Comparison of ENCODE assay signal across 12 mouse cellular contexts in the genomic region with DNA sequence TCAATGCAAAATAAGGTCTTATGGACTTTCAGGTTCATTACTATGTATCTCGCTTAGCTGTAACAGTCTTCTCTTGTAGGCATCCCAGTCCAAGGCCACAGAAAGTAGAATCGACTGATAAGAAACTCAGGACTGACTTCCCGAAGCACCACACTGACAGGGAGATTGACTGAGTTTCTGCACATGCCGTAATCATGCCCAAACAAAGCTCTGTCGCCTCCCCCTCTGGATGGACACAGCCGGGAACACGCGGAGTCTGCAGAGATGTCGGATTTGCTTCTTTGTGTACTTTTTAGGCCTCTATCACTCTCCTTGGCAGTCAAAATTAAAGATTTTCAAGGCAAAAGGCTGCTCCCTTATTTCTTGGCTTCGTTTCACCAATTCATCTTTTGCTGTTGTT. TPM values are rescaled to one million over a fixed set of nuclear protein-coding genes. Genes with fewer than 3 reads are reported as not detected.
DNase-seq lines count a peak whose midpoint lies in the region; ATAC-seq lines count a peak whose summit lies in the region.
"Had no signal": no experiment of that assay in that cellular context is flagged by ENCODE, and none has a peak within 500 bp of the region (broad histone marks: within the 10 kb centered on the region; RNA-seq: fewer than 3 reads in every experiment).

No protein-coding gene starts in this region.

- peak; percentile 34; the same call in 1 of the 2 replicates for ATAC-seq in intestine, embryonic 15.5 days
- no peak for ATAC-seq in intestine, embryonic 16.5 days
- no peak for ATAC-seq in embryonic facial prominence, embryonic 15.5 days (ENCODE audit: insufficient number of reproducible peaks, low FRiP score, low TSS enrichment, low read depth)
- ATAC-seq in limb, embryonic 15.5 days (ENCODE audit: insufficient number of reproducible peaks, low FRiP score, low TSS enrichment, low read depth) = no peak
- ATAC-seq: activated CD4-positive, CD25-positive, alpha-beta regulatory T cell, adult 4 months; intestine, postnatal 0 days had no signal

- no peak overlapping the region for H3K9ac ChIP-seq in intestine, embryonic 15.5 days
- no peak overlapping the region for H3K9ac ChIP-seq in intestine, embryonic 16.5 days (ENCODE audit: low read depth, low read length)
- no peak overlapping the region for H3K9ac ChIP-seq in embryonic facial prominence, embryonic 15.5 days
- no peak overlapping the region for H3K9ac ChIP-seq in limb, embryonic 15.5 days
- H3K9ac ChIP-seq: neural tube, embryonic 12.5 days had no signal

- intact Hi-C loops in left cerebral cortex, postnatal 10 days (cut with DNase I) = no loop called here

- H3K4me2 ChIP-seq in intestine, embryonic 15.5 days (replicated peaks) = no peak overlapping the region
- no peak overlapping the region for H3K4me2 ChIP-seq in intestine, embryonic 16.5 days (ENCODE audit: low read depth, low read length)
- no peak overlapping the region for H3K4me2 ChIP-seq in embryonic facial prominence, embryonic 15.5 days (replicated peaks)
- H3K4me2 ChIP-seq in limb, embryonic 15.5 days = no peak overlapping the region
- H3K4me2 ChIP-seq: neural tube, embryonic 12.5 days had no signal

- no peaks in the 10 kb centered on the region for H3K36me3 ChIP-seq in intestine, embryonic 15.5 days
- no peaks in the 10 kb centered on the region for H3K36me3 ChIP-seq in intestine, embryonic 16.5 days (ENCODE audit: control insufficient read depth, insufficient read depth, low read length)
- H3K36me3 ChIP-seq in embryonic facial prominence, embryonic 15.5 days = no peaks in the 10 kb centered on the region
- H3K36me3 ChIP-seq in limb, embryonic 15.5 days = no peaks in the 10 kb centered on the region

- H3K4me3 ChIP-seq in intestine, embryonic 15.5 days (replicated peaks) = no peak overlapping the region
- no peak overlapping the region for H3K4me3 ChIP-seq in intestine, embryonic 16.5 days (ENCODE audit: low read length)
- no peak overlapping the region for H3K4me3 ChIP-seq in embryonic facial prominence, embryonic 15.5 days (replicated peaks)
- H3K4me3 ChIP-seq in limb, embryonic 15.5 days = no peak overlapping the region
- H3K4me3 ChIP-seq: neural tube, embryonic 12.5 days had no signal

- no peak overlapping the region for H3K27ac ChIP-seq in intestine, embryonic 15.5 days
- no peak overlapping the region for H3K27ac ChIP-seq in intestine, embryonic 16.5 days (ENCODE audit: low read length)
- peak overlapping the region; percentile 44 for H3K27ac ChIP-seq in embryonic facial prominence, embryonic 15.5 days (replicated peaks)
- peak overlapping the region; percentile 79 for H3K27ac ChIP-seq in limb, embryonic 15.5 days
- H3K27ac ChIP-seq: neural tube, embryonic 12.5 days had no signal

- H3K4me1 ChIP-seq in intestine, embryonic 15.5 days (replicated peaks) = no peaks in the 10 kb centered on the region
- H3K4me1 ChIP-seq in intestine, embryonic 16.5 days (ENCODE audit: control insufficient read depth, insufficient read depth, low read length) = no peaks in the 10 kb centered on the region
- H3K4me1 ChIP-seq in embryonic facial prominence, embryonic 15.5 days = no peaks in the 10 kb centered on the region
- no peaks in the 10 kb centered on the region for H3K4me1 ChIP-seq in limb, embryonic 15.5 days
- H3K4me1 ChIP-seq: neural tube, embryonic 12.5 days had no signal

- peak; percentile 32 for DNase-seq in adrenal gland, postnatal 10 days
- no peak for DNase-seq in left cerebral cortex, postnatal 10 days (ENCODE audit: extremely low spot score in 1 of 2, low spot score in 2 of 2)
- no peak for DNase-seq in layer of hippocampus, postnatal 25 days (ENCODE audit: extremely low spot score in 1 of 2, low spot score in 1 of 2)
- no peak for DNase-seq in kidney, adult 8-10 months
- DNase-seq: cerebellum, adult 18-20 months had no signal

- H3K27me3 ChIP-seq in intestine, embryonic 15.5 days (replicated peaks) = no peaks in the 10 kb centered on the region
- H3K27me3 ChIP-seq in intestine, embryonic 16.5 days (replicated peaks; ENCODE audit: control insufficient read depth, insufficient read depth, low read length) = no peaks in the 10 kb centered on the region
- H3K27me3 ChIP-seq in embryonic facial prominence, embryonic 15.5 days = no peaks in the 10 kb centered on the region
- no peaks in the 10 kb centered on the region for H3K27me3 ChIP-seq in limb, embryonic 15.5 days
- H3K27me3 ChIP-seq: neural tube, embryonic 12.5 days had no signal

- 64% methylated on average over 10 of the region's 10 CpGs for WGBS in intestine, embryonic 15.5 days
- 55% methylated on average over 10 of the region's 10 CpGs for WGBS in intestine, embryonic 16.5 days
- WGBS in embryonic facial prominence, embryonic 15.5 days = 76% methylated on average over 10 of the region's 10 CpGs
- 75% methylated on average over 10 of the region's 10 CpGs for WGBS in limb, embryonic 15.5 days

- no peaks in the 10 kb centered on the region for H3K9me3 ChIP-seq in intestine, embryonic 15.5 days
- H3K9me3 ChIP-seq in intestine, embryonic 16.5 days (ENCODE audit: control insufficient read depth, low read length) = no peaks in the 10 kb centered on the region; the same call in 1 of the 2 replicates
- no peaks in the 10 kb centered on the region for H3K9me3 ChIP-seq in embryonic facial prominence, embryonic 15.5 days (replicated peaks)
- no peaks in the 10 kb centered on the region for H3K9me3 ChIP-seq in limb, embryonic 15.5 days

RNA-seq across cellular contexts. Expression of gene Kif21a, which starts 20.8 kb away (rescaled TPM):
- polyA plus RNA-seq in intestine, embryonic 15.5 days (2015; fragmentation: Nextera tagmentation; extraction: Ambion mirVana) = 10.9 and 11.1 TPM in 2 replicates
- 10.6 and 11.2 TPM in 2 replicates for polyA plus RNA-seq in intestine, embryonic 16.5 days (2015; fragmentation: Nextera tagmentation; extraction: Ambion mirVana)
- 10 to 100 TPM; 18.2 to 18.9 TPM for total RNA-seq in adrenal gland, postnatal 10 days (2021)
- polyA plus RNA-seq in embryonic facial prominence, embryonic 15.5 days (2015; fragmentation: Nextera tagmentation; extraction: Ambion mirVana) = 13.9 and 17.5 TPM in 2 replicates
- polyA plus RNA-seq in limb, embryonic 15.5 days (2015; fragmentation: Nextera tagmentation; extraction: Ambion mirVana) = 15.1 and 15.8 TPM in 2 replicates
- 10 to 100 TPM; 67.8 to 68.5 TPM for total RNA-seq in left cerebral cortex, postnatal 10 days (2021)
- total RNA-seq in layer of hippocampus, postnatal 25 days (2021) = 100 to 1,000 TPM; 104 to 113 TPM
- polyA plus RNA-seq: activated CD4-positive, CD25-positive, alpha-beta regulatory T cell, adult 4 months had no signal

Comparison
In these comparisons a context has a peak if more than half of its experiments do, and no peak if none do; other contexts are left out.
1. H3K27ac ChIP-seq: peak in embryonic facial prominence, embryonic 15.5 days (single experiment) and limb, embryonic 15.5 days (single experiment); none in intestine, embryonic 15.5 days (single experiment) and intestine, embryonic 16.5 days (single experiment).